ENCODE assay signal across 8 mouse cellular contexts in the genomic region with DNA sequence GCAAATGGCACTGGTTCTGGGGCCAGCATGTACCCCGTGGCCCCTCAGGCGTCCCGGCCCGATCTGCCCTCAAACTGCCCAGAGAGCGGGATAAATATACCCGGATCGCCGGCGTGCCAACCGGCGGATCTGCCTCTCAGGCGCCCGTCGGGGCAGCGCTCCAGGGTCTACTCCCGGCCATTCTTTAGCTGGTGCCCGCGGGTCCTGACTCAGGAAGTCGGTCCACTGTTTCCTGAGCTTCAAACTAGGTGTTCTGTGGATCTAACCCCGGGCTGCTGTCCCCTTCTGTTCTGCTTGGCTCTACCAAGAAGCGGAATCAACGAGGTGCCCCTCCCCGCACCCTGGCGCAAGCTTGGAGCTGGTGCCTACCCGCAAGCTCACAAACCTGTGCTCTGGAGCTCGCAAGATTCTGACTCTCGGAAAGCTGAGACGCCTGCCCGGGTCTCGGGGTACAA. TPM values are rescaled to one million over a fixed set of nuclear protein-coding genes. Genes with fewer than 3 reads are reported as not detected.
DNase-seq lines count a peak whose midpoint lies in the region; ATAC-seq and TF ChIP-seq lines count a peak whose summit lies in the region.

No protein-coding gene starts in this region.

- H3K27ac ChIP-seq in ES-E14 (ENCODE audit: insufficient read depth, low read depth, low read length, poor library complexity, severe bottlenecking): no peak overlapping the region
- H3K27ac ChIP-seq in embryonic facial prominence, embryonic 11.5 days (replicated peaks; ENCODE audit: low read depth, low read length): no peak overlapping the region
- no peak overlapping the region for H3K27ac ChIP-seq in heart, postnatal 0 days (ENCODE audit: low read depth)
- H3K27ac ChIP-seq in liver, embryonic 12.5 days: no peak overlapping the region

- DNase-seq in ES-E14 (ENCODE audit: low read depth, low spot score): no peak
- peak; percentile 41 for DNase-seq in embryonic facial prominence, embryonic 11.5 days (ENCODE audit: low spot score)
- DNase-seq in heart, postnatal 0 days (ENCODE audit: low spot score): peak; percentile 24
- DNase-seq in thymus, postnatal 0 days (ENCODE audit: low spot score): no peak
- DNase-seq in spleen, postnatal 4 days (ENCODE audit: low spot score in 2 of 2): no peak
- no peak for DNase-seq in ovary, postnatal 10 days (ENCODE audit: low spot score)
- no peak for DNase-seq in lung, adult 18-20 months

- in situ Hi-C loops in ES-E14 (cut with MboI; ENCODE audit: low sequenced_read_pairs in 2 of 2, unreplicated experiment in 2 of 2): no loop called here

- TF ChIP-seq EP300 in heart, postnatal 0 days (IDR thresholded peaks at IDR 0.05; ENCODE audit: low read depth): no peak

- peaks cover 0 to 13% of the 10 kb centered on the region in 2 experiments; a peak in 1 of 4 replicates for H3K4me1 ChIP-seq in ES-E14 (ENCODE audit: control insufficient read depth in 2 of 2, insufficient read depth in 2 of 2, low read length in 2 of 2, poor library complexity in 1 of 2)
- peaks cover 8% of the 10 kb centered on the region for H3K4me1 ChIP-seq in embryonic facial prominence, embryonic 11.5 days (ENCODE audit: control insufficient read depth, insufficient read depth, low read length)
- H3K4me1 ChIP-seq in heart, postnatal 0 days (ENCODE audit: control insufficient read depth, insufficient read depth): peaks cover 21% of the 10 kb centered on the region
- H3K4me1 ChIP-seq in liver, embryonic 12.5 days: peaks cover 20% of the 10 kb centered on the region

- no peak for ATAC-seq in embryonic facial prominence, embryonic 11.5 days (replicated peaks; ENCODE audit: insufficient number of reproducible peaks, low FRiP score, low TSS enrichment, low read depth)
- ATAC-seq in heart, postnatal 0 days (ENCODE audit: insufficient read depth, low read depth): peak; percentile 21
- ATAC-seq in liver, embryonic 12.5 days: no peak

- H3K36me3 ChIP-seq in ES-E14 (ENCODE audit: control insufficient read depth, insufficient read depth, low read length, poor library complexity, severe bottlenecking): no peaks in the 10 kb centered on the region
- H3K36me3 ChIP-seq in embryonic facial prominence, embryonic 11.5 days (replicated peaks; ENCODE audit: control insufficient read depth, insufficient read depth, low read depth, low read length): no peaks in the 10 kb centered on the region
- H3K36me3 ChIP-seq in heart, postnatal 0 days (replicated peaks; ENCODE audit: control insufficient read depth, insufficient read depth, low read length): no peaks in the 10 kb centered on the region
- no peaks in the 10 kb centered on the region for H3K36me3 ChIP-seq in liver, embryonic 12.5 days

- WGBS in embryonic facial prominence, embryonic 11.5 days: 1% methylated on average over 30 of the region's 30 CpGs
- 1% methylated on average over 30 of the region's 30 CpGs for WGBS in heart, postnatal 0 days
- 5% methylated on average over 30 of the region's 30 CpGs for WGBS in liver, embryonic 12.5 days (ENCODE audit: insufficient replicate concordance)

- peaks cover 9% of the 10 kb centered on the region for H3K27me3 ChIP-seq in embryonic facial prominence, embryonic 11.5 days (ENCODE audit: control insufficient read depth, insufficient read depth, low read length)
- peaks cover 16% of the 10 kb centered on the region; the same call in 1 of the 2 replicates for H3K27me3 ChIP-seq in heart, postnatal 0 days (ENCODE audit: control insufficient read depth, insufficient read depth, low read length)
- H3K27me3 ChIP-seq in liver, embryonic 12.5 days (replicated peaks): peaks cover 96% of the 10 kb centered on the region

- no peak for TF ChIP-seq CTCF in heart, postnatal 0 days (IDR thresholded peaks at IDR 0.05; ENCODE audit: low read depth)

- H3K9me3 ChIP-seq in ES-E14 (ENCODE audit: control insufficient read depth, insufficient read depth, low read depth, low read length): no peaks in the 10 kb centered on the region
- H3K9me3 ChIP-seq in embryonic facial prominence, embryonic 11.5 days (replicated peaks; ENCODE audit: control insufficient read depth, low read length): no peaks in the 10 kb centered on the region
- no peaks in the 10 kb centered on the region for H3K9me3 ChIP-seq in heart, postnatal 0 days (replicated peaks; ENCODE audit: control insufficient read depth, low read length)
- H3K9me3 ChIP-seq in liver, embryonic 12.5 days (replicated peaks): no peaks in the 10 kb centered on the region

- H3K9ac ChIP-seq in ES-E14 (ENCODE audit: insufficient read depth, low read depth, low read length, poor library complexity, severe bottlenecking): peak overlapping the region; percentile 9
- H3K9ac ChIP-seq in embryonic facial prominence, embryonic 11.5 days (replicated peaks; ENCODE audit: low read length): peak overlapping the region; percentile 57
- peak overlapping the region; percentile 41 for H3K9ac ChIP-seq in heart, postnatal 0 days (replicated peaks; ENCODE audit: low read depth, low read length)
- H3K9ac ChIP-seq in liver, embryonic 12.5 days: no peak overlapping the region

- H3K4me3 ChIP-seq in ES-E14 (ENCODE audit: insufficient read depth in 1 of 2, low read depth in 1 of 2, low read length in 2 of 2, poor library complexity in 1 of 2, severe bottlenecking in 1 of 2): peak overlapping the region; percentile 62 to 63
- H3K4me3 ChIP-seq in embryonic facial prominence, embryonic 11.5 days (ENCODE audit: low read depth, low read length): peak overlapping the region; percentile 47
- H3K4me3 ChIP-seq in heart, postnatal 0 days (ENCODE audit: low read depth, low read length): peak overlapping the region; percentile 42
- peak overlapping the region; percentile 40 for H3K4me3 ChIP-seq in liver, embryonic 12.5 days

- peak overlapping the region; percentile 95 for H3K4me2 ChIP-seq in embryonic facial prominence, embryonic 11.5 days (ENCODE audit: low read depth, low read length)
- H3K4me2 ChIP-seq in heart, postnatal 0 days (ENCODE audit: low read depth, low read length): peak overlapping the region; percentile 86
- peak overlapping the region; percentile 64 for H3K4me2 ChIP-seq in liver, embryonic 12.5 days

TF ChIP-seq in ES-E14, 5 proteins besides CTCF, POLR2A, EP300 and RAD21:
- no peak for TF ChIP-seq ZC3H11A (IDR thresholded peaks at IDR 0.05; ENCODE audit: borderline replicate concordance, low read depth, low read length)
- no peak for TF ChIP-seq HCFC1 (IDR thresholded peaks at IDR 0.05; ENCODE audit: borderline replicate concordance, insufficient read depth, low read length)
- TF ChIP-seq ZNF384 (IDR thresholded peaks at IDR 0.05; ENCODE audit: low read depth, low read length): no peak
- TF ChIP-seq MAFK (IDR thresholded peaks at IDR 0.05; ENCODE audit: insufficient read depth, low read depth, low read length): no peak
- TF ChIP-seq CHD2 (IDR thresholded peaks at IDR 0.05; ENCODE audit: low read depth, low read length): no peak

RNA-seq across cellular contexts. Expression of gene Slc38a3, which starts 2.6 kb away (rescaled TPM):
- total RNA-seq in ES-E14 (2012; rRNA removed): 2.9 and 8.9 TPM in 2 replicates
- polyA plus RNA-seq in embryonic facial prominence, embryonic 11.5 days (2014; fragmentation: Nextera tagmentation; extraction: Ambion mirVana): 7.0 and 7.6 TPM in 2 replicates
- total RNA-seq in heart, postnatal 0 days (2014; rRNA removed; ENCODE audit: low replicate concordance): 8.9 and 16.9 TPM in 2 replicates
- 2.7 and 4.0 TPM in 2 replicates for polyA plus RNA-seq in heart, postnatal 0 days (2015; fragmentation: Nextera tagmentation; extraction: Ambion mirVana)
- 2.8 and 3.3 TPM in 2 replicates for polyA plus RNA-seq in liver, embryonic 12.5 days (2016; fragmentation: Nextera tagmentation; extraction: Ambion mirVana)
- polyA plus RNA-seq in thymus, postnatal 0 days (2015; fragmentation: Nextera tagmentation; extraction: Ambion mirVana): 0.60 and 1.1 TPM in 2 replicates

RNA-seq across cellular contexts. Expression of gene Gnat1, which starts 12.7 kb away (rescaled TPM):
- total RNA-seq in ES-E14 (2012; rRNA removed): 1.2 and 1.8 TPM in 2 replicates
- polyA plus RNA-seq in embryonic facial prominence, embryonic 11.5 days (2014; fragmentation: Nextera tagmentation; extraction: Ambion mirVana): 1.4 TPM in 1 of 2 replicates, not detected in the other
- not detected in 2 replicates for total RNA-seq in heart, postnatal 0 days (2014; rRNA removed; ENCODE audit: low replicate concordance)
- polyA plus RNA-seq in heart, postnatal 0 days (2015; fragmentation: Nextera tagmentation; extraction: Ambion mirVana): 0.25 and 0.33 TPM in 2 replicates
- 1.9 and 2.4 TPM in 2 replicates for polyA plus RNA-seq in liver, embryonic 12.5 days (2016; fragmentation: Nextera tagmentation; extraction: Ambion mirVana)
- 0.62 and 0.85 TPM in 2 replicates for polyA plus RNA-seq in thymus, postnatal 0 days (2015; fragmentation: Nextera tagmentation; extraction: Ambion mirVana)

RNA-seq across cellular contexts. Expression of gene Gnai2, which starts 31.6 kb away (rescaled TPM):
- 178 and 232 TPM in 2 replicates for total RNA-seq in ES-E14 (2012; rRNA removed)
- polyA plus RNA-seq in embryonic facial prominence, embryonic 11.5 days (2014; fragmentation: Nextera tagmentation; extraction: Ambion mirVana): 369 and 379 TPM in 2 replicates
- total RNA-seq in heart, postnatal 0 days (2014; rRNA removed; ENCODE audit: low replicate concordance): 472 and 473 TPM in 2 replicates
- polyA plus RNA-seq in heart, postnatal 0 days (2015; fragmentation: Nextera tagmentation; extraction: Ambion mirVana): 291 and 295 TPM in 2 replicates
- polyA plus RNA-seq in liver, embryonic 12.5 days (2016; fragmentation: Nextera tagmentation; extraction: Ambion mirVana): 206 and 210 TPM in 2 replicates
- 466 and 479 TPM in 2 replicates for polyA plus RNA-seq in thymus, postnatal 0 days (2015; fragmentation: Nextera tagmentation; extraction: Ambion mirVana)

RNA-seq across cellular contexts. Expression of gene Sema3f, which starts 43.5 kb away (rescaled TPM):
- total RNA-seq in ES-E14 (2012; rRNA removed): 11.5 and 11.6 TPM in 2 replicates
- 17.6 and 17.7 TPM in 2 replicates for polyA plus RNA-seq in embryonic facial prominence, embryonic 11.5 days (2014; fragmentation: Nextera tagmentation; extraction: Ambion mirVana)
- 38.4 and 59.5 TPM in 2 replicates for total RNA-seq in heart, postnatal 0 days (2014; rRNA removed; ENCODE audit: low replicate concordance)
- polyA plus RNA-seq in heart, postnatal 0 days (2015; fragmentation: Nextera tagmentation; extraction: Ambion mirVana): 2.6 and 2.7 TPM in 2 replicates
- polyA plus RNA-seq in liver, embryonic 12.5 days (2016; fragmentation: Nextera tagmentation; extraction: Ambion mirVana): 3.9 and 4.2 TPM in 2 replicates
- 2.2 and 3.2 TPM in 2 replicates for polyA plus RNA-seq in thymus, postnatal 0 days (2015; fragmentation: Nextera tagmentation; extraction: Ambion mirVana)

RNA-seq across cellular contexts. Expression of gene Sema3b, which starts 57.7 kb away (rescaled TPM):
- 7.4 and 7.6 TPM in 2 replicates for total RNA-seq in ES-E14 (2012; rRNA removed)
- polyA plus RNA-seq in embryonic facial prominence, embryonic 11.5 days (2014; fragmentation: Nextera tagmentation; extraction: Ambion mirVana): 1.1 and 1.3 TPM in 2 replicates
- total RNA-seq in heart, postnatal 0 days (2014; rRNA removed; ENCODE audit: low replicate concordance): 21.0 and 34.9 TPM in 2 replicates
- 8.9 and 9.1 TPM in 2 replicates for polyA plus RNA-seq in heart, postnatal 0 days (2015; fragmentation: Nextera tagmentation; extraction: Ambion mirVana)
- polyA plus RNA-seq in liver, embryonic 12.5 days (2016; fragmentation: Nextera tagmentation; extraction: Ambion mirVana): 0.35 and 0.52 TPM in 2 replicates
- 1.4 and 1.8 TPM in 2 replicates for polyA plus RNA-seq in thymus, postnatal 0 days (2015; fragmentation: Nextera tagmentation; extraction: Ambion mirVana)

Comparison
In these comparisons a context has a peak if more than half of its experiments do, and no peak if none do; other contexts are left out.
1. DNase-seq: peak in embryonic facial prominence, embryonic 11.5 days (single experiment) and heart, postnatal 0 days (single experiment); none in ES-E14 (single experiment), thymus, postnatal 0 days (single experiment), spleen, postnatal 4 days (0 of 2), ovary, postnatal 10 days (single experiment) and lung, adult 18-20 months (0 of 2).
2. Peak in every context shown above with its lines, with median percentiles within 50 percentile points of each other: H3K4me3 ChIP-seq and H3K4me2 ChIP-seq.